Mouse (Mus musculus): ENCODE measurements around the gene Mgat4c.

Gene Mgat4c

GRCm38 (mm10) chr10:101681437-101681912 lies at the start of gene Mgat4c:
Gene Mgat4c, plus strand, starts transcription at chr10:101681487.
- DNase-seq = peak; percentile 64

GRCm38 (mm10) chr10:101635266-101635665 lies 46.0 kb upstream of the Mgat4c start:
- DNase-seq = no peak

GRCm38 (mm10) chr10:101641048-101641447 lies 40.2 kb upstream of the Mgat4c start:
- DNase-seq = peak; percentile 6

- no peak for DNase-seq
Measured at GRCm38 (mm10) chr10:101681914-101682313, 627 bp downstream of the Mgat4c start.

GRCm38 (mm10) chr10:101761828-101762227 lies 80.5 kb downstream of the Mgat4c start:
- no peak for DNase-seq

- no peak for DNase-seq
Measured at GRCm38 (mm10) chr10:101770688-101771087, 89.4 kb downstream of the Mgat4c start.

GRCm38 (mm10) chr10:101771157-101771556 lies 89.9 kb downstream of the Mgat4c start:
- DNase-seq = no peak

- DNase-seq = no peak
Measured at GRCm38 (mm10) chr10:101783161-101783744, 102.0 kb downstream of the Mgat4c start.

GRCm38 (mm10) chr10:101795507-101795906 lies 114.2 kb downstream of the Mgat4c start:
- DNase-seq = no peak

- no peak for DNase-seq
Measured at GRCm38 (mm10) chr10:101798831-101799474, 117.7 kb downstream of the Mgat4c start.

- DNase-seq = no peak
Measured at GRCm38 (mm10) chr10:101808768-101809167, 127.5 kb downstream of the Mgat4c start.

- peak; percentile 14 for DNase-seq
Measured at GRCm38 (mm10) chr10:101816902-101817301, 135.6 kb downstream of the Mgat4c start.

GRCm38 (mm10) chr10:101827944-101828343 lies 146.7 kb downstream of the Mgat4c start:
- no peak for DNase-seq

GRCm38 (mm10) chr10:101856115-101856514 lies 174.8 kb downstream of the Mgat4c start:
- DNase-seq = no peak

- no peak for DNase-seq
Measured at GRCm38 (mm10) chr10:101889866-101890265, 208.6 kb downstream of the Mgat4c start.

- no peak for DNase-seq
Measured at GRCm38 (mm10) chr10:101917328-101917814, 236.1 kb downstream of the Mgat4c start.

GRCm38 (mm10) chr10:101997612-101998011 lies 316.3 kb downstream of the Mgat4c start:
- DNase-seq = no peak

GRCm38 (mm10) chr10:102042513-102042912 lies 361.2 kb downstream of the Mgat4c start:
- DNase-seq = no peak

GRCm38 (mm10) chr10:102056218-102056617 lies 374.9 kb downstream of the Mgat4c start:
- no peak for DNase-seq

GRCm38 (mm10) chr10:102056975-102057565 lies 375.8 kb downstream of the Mgat4c start:
- DNase-seq = no peak

- DNase-seq = no peak
Measured at GRCm38 (mm10) chr10:102074541-102075398, 393.5 kb downstream of the Mgat4c start.

- no peak for DNase-seq
Measured at GRCm38 (mm10) chr10:102123153-102123552, 441.9 kb downstream of the Mgat4c start.

- DNase-seq = no peak
Measured at GRCm38 (mm10) chr10:102127340-102127739, 446.1 kb downstream of the Mgat4c start.

Data from layer of hippocampus, adult 9-11 months (tissue).